Mouse (Mus musculus) limb, embryonic 14.5 days (tissue): ENCODE results near the gene Rdh8. TPM values are rescaled to one million over a fixed set of nuclear protein-coding genes. Genes with fewer than 3 reads are reported as not detected.

Source experiments
- ATAC-seq: fragments of 200-750 bp; cut with Nextera tagmentation; 2 replicates; pipeline ENCODE4 v1.8.0; 2017; ENCODE audit warnings: low read depth, moderate number of reproducible peaks, moderate TSS enrichment; ENCODE audit not compliant: low FRiP score
- DNase-seq: peaks from one replicate; pipeline ENCODE4 v3.0.0-alpha.2; 2015; ENCODE audit warnings: low spot score
- H3K27ac ChIP-seq: fragments of 300-500 bp; sonication (generic); replicated peaks from 2 replicates; pipeline ENCODE4 v1.5.1; 2014; ENCODE audit warnings: low read depth, mild to moderate bottlenecking, low read length, moderate library complexity, mixed read lengths
- H3K27me3 ChIP-seq: fragments of 300-500 bp; sonication (generic); 2 replicates; pipeline ENCODE4 v1.6.1; 2014; ENCODE audit warnings: low read length, mixed read lengths; ENCODE audit not compliant: control insufficient read depth, insufficient read depth
- H3K36me3 ChIP-seq: fragments of 300-500 bp; sonication (generic); 2 replicates; pipeline ENCODE4 v1.6.1; 2014; ENCODE audit warnings: mild to moderate bottlenecking, low read length, moderate library complexity, mixed read lengths; ENCODE audit not compliant: control insufficient read depth, insufficient read depth
- H3K4me1 ChIP-seq: fragments of 300-500 bp; sonication (generic); 2 replicates; pipeline ENCODE4 v1.6.1; 2014; ENCODE audit warnings: antibody characterized with exemption, low read length, mixed read lengths; ENCODE audit not compliant: control insufficient read depth, insufficient read depth
- H3K4me2 ChIP-seq: fragments of 300-500 bp; sonication (generic); replicated peaks from 2 replicates; pipeline ENCODE4 v1.6.1; 2014; ENCODE audit warnings: low read depth, mild to moderate bottlenecking, low read length, moderate library complexity; ENCODE audit not compliant: severe bottlenecking
- H3K4me3 ChIP-seq: fragments of 300-500 bp; sonication (generic); replicated peaks from 2 replicates; pipeline ENCODE4 v1.5.1; 2014; ENCODE audit warnings: low read length
- H3K9ac ChIP-seq: fragments of 300-500 bp; sonication (generic); 2 replicates; pipeline ENCODE4 v1.6.1; 2014; ENCODE audit warnings: mild to moderate bottlenecking, low read depth, low read length, moderate library complexity; ENCODE audit not compliant: severe bottlenecking
- H3K9me3 ChIP-seq: fragments of 300-500 bp; sonication (generic); 2 replicates; pipeline ENCODE4 v1.6.1; 2016; ENCODE audit warnings: low read length; ENCODE audit not compliant: control insufficient read depth
- POLR2A ChIP-seq: fragments of 200-500 bp; IDR thresholded peaks from 2 replicates; pipeline ENCODE4 v1.8.0; 2012; ENCODE audit warnings: inconsistent platforms, mild to moderate bottlenecking, moderate library complexity, borderline replicate concordance; ENCODE audit not compliant: insufficient read depth, insufficient read length; ENCODE audit errors: extremely low read depth
- WGBS: fragments of 180-500 bp; shearing (Covaris S2); extraction: QIAGEN DNeasy Blood & Tissue Kit; methylation state at CpG from one replicate; pipeline ENCODE4 v1.1.7; 2014; 5-methylcytosine and 5-hydroxymethylcytosine counted together
- polyA plus RNA-seq, 2 experiments: library from polyadenylated mRNA; depleted of rRNA in 1 of 2; stranded (reverse) in 1 of 2; unstranded in 1 of 2; fragments of >200 nt; fragmentation: Nextera tagmentation in 1 of 2; extraction: Ambion mirVana in 1 of 2; gene quantifications; 2 replicates each; pipeline versions ENCODE4 v1.2.1 to v1.2.3; 2012 to 2014

The Rdh8 gene
- polyA plus RNA-seq, 2 experiments = not detected

- TF ChIP-seq POLR2A = no peak
- H3K9me3 ChIP-seq = no peaks in the 10 kb centered on the region
- H3K9ac ChIP-seq = no peak overlapping the region
- H3K36me3 ChIP-seq = no peaks in the 10 kb centered on the region
- DNase-seq (peak; percentile 13), ATAC-seq (peak; percentile 60; the same call in 1 of the 2 replicates)
- no peak overlapping the region for H3K27ac ChIP-seq
- no peak overlapping the region for H3K4me2 ChIP-seq
- H3K4me1 ChIP-seq = peaks cover 4% of the 10 kb centered on the region; the same call in 1 of the 2 replicates
- H3K27me3 ChIP-seq = no peaks in the 10 kb centered on the region
- no peak overlapping the region for H3K4me3 ChIP-seq
- WGBS = 42% methylated on average over 7 of the region's 7 CpGs
Observed at GRCm38 (mm10) chr9:20794108-20794806, 24.0 kb upstream of the Rdh8 start.

GRCm38 (mm10) chr9:20804266-20805158 is 13.8 kb upstream of the Rdh8 start:
- Histone ChIP-seq H3K9ac (no peak overlapping the region), H3K27me3 (no peaks in the 10 kb centered on the region), H3K4me2 (no peak overlapping the region), H3K4me1 (no peaks in the 10 kb centered on the region), H3K36me3 (no peaks in the 10 kb centered on the region), H3K9me3 (no peaks in the 10 kb centered on the region; the same call in 1 of the 2 replicates), H3K27ac (no peak overlapping the region), H3K4me3 (no peak overlapping the region)
- no peak for DNase-seq
- no peak for TF ChIP-seq POLR2A
- ATAC-seq = no peak
- 70% methylated on average over 13 of the region's 13 CpGs for WGBS

- no peak for ATAC-seq
- H3K4me1 ChIP-seq = no peaks in the 10 kb centered on the region
- DNase-seq = no peak
- no peak overlapping the region for H3K27ac ChIP-seq
- WGBS = 75% methylated on average over 3 of the region's 3 CpGs
- TF ChIP-seq POLR2A = no peak
- H3K4me2 ChIP-seq = no peak overlapping the region
- H3K27me3 ChIP-seq = no peaks in the 10 kb centered on the region
- no peak overlapping the region for H3K9ac ChIP-seq
- no peak overlapping the region for H3K4me3 ChIP-seq
- no peaks in the 10 kb centered on the region; the same call in 1 of the 2 replicates for H3K9me3 ChIP-seq
- H3K36me3 ChIP-seq = no peaks in the 10 kb centered on the region
Observed at GRCm38 (mm10) chr9:20805159-20805495, 13.2 kb upstream of the Rdh8 start.

- H3K4me2 ChIP-seq = no peak overlapping the region
- H3K36me3 ChIP-seq = no peaks in the 10 kb centered on the region
- no peaks in the 10 kb centered on the region; the same call in 1 of the 2 replicates for H3K9me3 ChIP-seq
- 45% methylated on average over 5 of the region's 5 CpGs for WGBS
- no peak for TF ChIP-seq POLR2A
- no peaks in the 10 kb centered on the region for H3K27me3 ChIP-seq
- H3K4me1 ChIP-seq = no peaks in the 10 kb centered on the region
- DNase-seq (no peak), ATAC-seq (no peak)
- H3K4me3 ChIP-seq = no peak overlapping the region
- H3K9ac ChIP-seq = no peak overlapping the region
- no peak overlapping the region for H3K27ac ChIP-seq
Observed at GRCm38 (mm10) chr9:20805706-20806105, 12.6 kb upstream of the Rdh8 start.

- Histone ChIP-seq H3K36me3 (no peaks in the 10 kb centered on the region), H3K27me3 (no peaks in the 10 kb centered on the region), H3K4me2 (no peak overlapping the region), H3K9ac (no peak overlapping the region), H3K4me3 (no peak overlapping the region), H3K9me3 (no peaks in the 10 kb centered on the region), H3K4me1 (0 out of 2 replicates have a peak, but pooled peaks cover 3% of the 10 kb centered on the region), H3K27ac (no peak overlapping the region)
- ATAC-seq = no peak
- no peak for TF ChIP-seq POLR2A
- WGBS = 37% methylated on average over 4 of the region's 4 CpGs
- no peak for DNase-seq
Observed at GRCm38 (mm10) chr9:20810271-20810670, 8.0 kb upstream of the Rdh8 start.
